Mouse (Mus musculus) mammary gland, adult 2 months (tissue): ENCODE data around the gene Slc17a6. TPM values are rescaled to one million over a fixed set of nuclear protein-coding genes. Genes with fewer than 3 reads are reported as not detected.

Experiments
- polyA plus RNA-seq: library from polyadenylated mRNA; depleted of rRNA; stranded (reverse); fragments of >200 nt; gene quantifications from 2 replicates; pipeline ENCODE4 v1.2.3, GENCODE M21; 2012; ENCODE audit warnings: low replicate concordance; rRNA removed

Gene Slc17a6
- polyA plus RNA-seq: not detected in 2 replicates

GRCm38 (mm10) chr7:51621694-51622145 lies at the start of gene Slc17a6:
Slc17a6 (plus strand) TSS chr7:51622006.

Other genes with a start within 250 kb of the Slc17a6 start
- 7.0 TPM in 1 of 2 replicates, not detected in the other for gene Ano5, start 111.0 kb upstream of the Slc17a6 start, polyA plus RNA-seq
- gene Gas2, start 240.0 kb downstream of the Slc17a6 start, polyA plus RNA-seq: 1.4 and 1.8 TPM in 2 replicates
- 4.7 and 11.4 TPM in 2 replicates for gene Fancf, start 240.3 kb downstream of the Slc17a6 start, polyA plus RNA-seq